Mouse (Mus musculus) brain, embryonic 14.5 days (tissue): ENCODE measurements at regions not wholly inside any gene's neighbourhood (a gene's known extent, or its start where the extent isn't known, plus 50 kb on each side); places are given as distances from the start of the nearest gene placed in this dataset.
"Not testable (repeated sequence)": the region's sequence is repeated elsewhere in the genome, so short reads cannot be mapped to it uniquely, and the experiment has no call there.

Experiments used
- DNase-seq: peaks from one replicate; pipeline ENCODE4 v3.0.0-alpha.2; 2011; ENCODE audit warnings: low read depth

GRCm38 (mm10) chr12:22745556-22745955 is 1034.5 kb downstream of the Gm10330 start:
- DNase-seq: peak; percentile 0

DNA sequence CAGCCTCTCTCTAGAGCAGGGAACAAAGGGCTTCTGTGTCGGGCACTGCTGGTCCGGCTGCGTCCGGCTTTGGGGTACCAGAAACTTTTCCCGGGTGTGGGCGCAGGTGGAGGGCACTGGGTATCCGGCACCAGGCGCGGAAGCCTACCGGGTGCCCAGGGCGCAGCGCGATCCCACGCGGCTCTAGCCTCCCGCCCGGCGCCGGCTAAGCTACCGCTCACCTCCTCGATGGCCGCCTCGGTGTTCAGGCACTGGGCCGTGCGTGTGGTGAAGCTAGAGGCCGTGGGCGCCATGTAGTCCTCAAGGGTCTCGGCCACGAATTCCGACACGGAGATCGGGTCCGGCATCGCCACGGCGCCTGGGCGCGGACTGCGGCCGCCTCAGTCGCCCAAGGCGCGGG is 1035.0 kb downstream of the Gm10330 start:
- DNase-seq: not testable (repeated sequence)
